Mouse (Mus musculus) liver, embryonic 11.5 days (tissue): ENCODE results near the gene Hnrnpab. TPM values are rescaled to one million over a fixed set of nuclear protein-coding genes. Genes with fewer than 3 reads are reported as not detected.

Experiments
- ATAC-seq: fragments of 200-750 bp; cut with Nextera tagmentation; replicated peaks from 2 replicates; pipeline ENCODE4 v1.8.0; 2017; ENCODE audit warnings: moderate number of reproducible peaks, mild to moderate bottlenecking, moderate TSS enrichment, moderate library complexity; ENCODE audit not compliant: low FRiP score
- DNase-seq: peaks from one replicate; pipeline ENCODE4 v3.0.0-alpha.2; 2017; ENCODE audit warnings: low spot score
- H3K27ac ChIP-seq: fragments of 300-500 bp; sonication (generic); 2 replicates; pipeline ENCODE4 v1.5.1; 2014; ENCODE audit warnings: mild to moderate bottlenecking, low read depth, low read length, control low read depth
- H3K27me3 ChIP-seq: fragments of 300-500 bp; sonication (generic); replicated peaks from 2 replicates; pipeline ENCODE4 v1.6.1; 2014; ENCODE audit warnings: low read length, mixed read lengths; ENCODE audit not compliant: control insufficient read depth, insufficient read depth
- H3K36me3 ChIP-seq: fragments of 300-500 bp; sonication (generic); 2 replicates; pipeline ENCODE4 v1.6.1; 2014; ENCODE audit warnings: mild to moderate bottlenecking, low read length, moderate library complexity, mixed read lengths; ENCODE audit not compliant: control insufficient read depth, insufficient read depth
- H3K4me1 ChIP-seq: fragments of 300-500 bp; sonication (generic); replicated peaks from 2 replicates; pipeline ENCODE4 v1.6.1; 2014; ENCODE audit warnings: low read length, mixed read lengths; ENCODE audit not compliant: control insufficient read depth, insufficient read depth
- H3K4me2 ChIP-seq: fragments of 300-500 bp; sonication (generic); 2 replicates; pipeline ENCODE4 v1.6.1; 2014; ENCODE audit warnings: mild to moderate bottlenecking, control low read depth, moderate library complexity
- H3K4me3 ChIP-seq: fragments of 300-500 bp; sonication (generic); 2 replicates; pipeline ENCODE4 v1.5.1; 2014; ENCODE audit warnings: low read depth, low read length, control low read depth
- H3K9ac ChIP-seq: fragments of 300-500 bp; sonication (generic); 2 replicates; pipeline ENCODE4 v1.6.1; 2014; ENCODE audit warnings: low read depth, low read length, control low read depth
- H3K9me3 ChIP-seq: fragments of 300-500 bp; sonication (generic); 2 replicates; pipeline ENCODE4 v1.6.1; 2016; ENCODE audit warnings: low read length, inconsistent platforms, mixed read lengths; ENCODE audit not compliant: control insufficient read depth
- WGBS: fragments of 180-500 bp; shearing (Covaris S2); extraction: QIAGEN DNeasy Blood & Tissue Kit; methylation state at CpG from one replicate; pipeline ENCODE4 v1.1.7; 2014; 5-methylcytosine and 5-hydroxymethylcytosine counted together
- polyA plus RNA-seq: library from polyadenylated mRNA; unstranded; fragments of >200 nt; fragmentation: Nextera tagmentation; extraction: Ambion mirVana; gene quantifications from 2 replicates; pipeline ENCODE4 v1.2.1, GENCODE M21; 2014

Gene Hnrnpab
- polyA plus RNA-seq, 1 experiment from 2014 or later = 552 TPM

DNA sequence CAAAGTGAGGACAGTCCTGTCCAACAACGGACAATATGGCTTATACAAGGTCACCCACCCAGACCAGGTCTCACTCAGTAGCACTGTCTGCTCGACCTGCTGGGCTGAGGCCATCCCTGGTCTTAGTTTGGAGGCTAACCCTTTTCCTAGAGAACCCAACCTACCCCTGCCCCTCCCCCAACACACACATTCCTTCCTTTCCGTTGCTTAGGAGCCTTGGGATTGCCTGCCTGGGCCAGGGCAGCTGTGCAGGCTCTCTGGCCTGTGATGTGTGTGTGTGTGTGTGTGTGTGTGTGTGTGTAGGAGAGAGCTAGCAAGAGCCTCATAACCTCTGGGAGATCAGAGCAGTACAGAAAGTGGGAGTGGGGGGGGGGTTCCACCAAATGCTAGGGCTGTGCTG, 41.9 kb upstream of the Hnrnpab start:
- H3K4me2 ChIP-seq = peak overlapping the region; percentile 91; the same call in 1 of the 2 replicates
- H3K4me3 ChIP-seq = no peak overlapping the region; the same call in 1 of the 2 replicates

DNA sequence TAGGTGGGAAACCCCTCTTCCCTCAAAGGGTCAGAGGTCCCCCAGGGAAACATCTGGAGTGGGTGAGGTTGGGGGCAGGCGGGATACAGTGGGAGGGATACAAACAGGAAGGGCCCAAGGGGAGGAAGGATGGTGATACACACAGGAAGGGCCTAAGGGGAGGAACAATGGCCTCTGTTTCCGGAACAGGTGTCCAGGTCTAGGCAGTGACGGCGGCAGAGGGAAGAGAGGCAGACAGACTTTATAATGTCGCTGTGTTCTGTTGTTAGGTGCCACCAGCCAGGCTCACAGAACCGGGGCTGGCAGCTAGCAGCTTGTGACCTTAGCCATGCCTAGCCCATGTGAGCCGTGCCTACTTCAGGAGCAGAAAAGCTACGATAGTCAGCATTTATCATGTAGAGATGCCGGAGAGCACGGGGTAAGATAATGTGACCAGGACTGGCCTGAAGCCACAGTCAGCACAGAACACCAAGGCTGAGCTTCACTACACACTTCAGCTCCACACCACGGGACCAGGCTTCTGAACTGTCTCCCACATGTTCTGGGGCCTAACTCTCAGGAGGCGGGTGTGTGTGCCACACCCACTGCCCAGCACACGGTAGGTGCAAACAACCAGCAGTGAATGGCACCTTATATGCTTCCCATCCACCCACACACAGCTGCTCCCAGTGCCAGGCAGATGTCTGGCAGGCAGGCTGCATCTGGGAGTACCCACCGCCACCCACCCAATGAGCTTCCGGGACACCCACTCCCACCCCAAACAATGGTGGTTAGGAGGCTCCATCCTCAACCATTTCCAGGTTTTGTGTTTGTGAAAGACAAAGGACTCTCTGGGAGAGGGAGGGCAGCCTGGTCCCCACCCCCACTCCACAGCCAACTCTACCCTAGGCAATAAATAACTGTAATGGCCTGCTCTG, 40.4 kb upstream of the Hnrnpab start:
- Histone ChIP-seq H3K27me3 (peaks cover 19% of the 10 kb centered on the region), H3K4me2 (peak overlapping the region; percentile 26), H3K9ac (no peak overlapping the region), H3K4me1 (peaks cover 19% of the 10 kb centered on the region), H3K9me3 (no peaks in the 10 kb centered on the region), H3K27ac (peak overlapping the region; percentile 70), H3K36me3 (peaks cover 6% of the 10 kb centered on the region), H3K4me3 (no peak overlapping the region)
- 52% methylated on average over 15 of the region's 15 CpGs for WGBS
- no peak for DNase-seq
- no peak for ATAC-seq

More for the DNA sequence above, 41.9 kb upstream of the Hnrnpab start:
- H3K36me3 ChIP-seq = peaks cover 6% of the 10 kb centered on the region
- H3K27ac ChIP-seq = no peak overlapping the region
- 31% methylated on average over 3 of the region's 3 CpGs for WGBS
- no peaks in the 10 kb centered on the region for H3K9me3 ChIP-seq
- DNase-seq = no peak
- no peak overlapping the region for H3K9ac ChIP-seq
- peaks cover 19% of the 10 kb centered on the region for H3K27me3 ChIP-seq
- ATAC-seq = no peak
- H3K4me1 ChIP-seq = peaks cover 16% of the 10 kb centered on the region

DNA sequence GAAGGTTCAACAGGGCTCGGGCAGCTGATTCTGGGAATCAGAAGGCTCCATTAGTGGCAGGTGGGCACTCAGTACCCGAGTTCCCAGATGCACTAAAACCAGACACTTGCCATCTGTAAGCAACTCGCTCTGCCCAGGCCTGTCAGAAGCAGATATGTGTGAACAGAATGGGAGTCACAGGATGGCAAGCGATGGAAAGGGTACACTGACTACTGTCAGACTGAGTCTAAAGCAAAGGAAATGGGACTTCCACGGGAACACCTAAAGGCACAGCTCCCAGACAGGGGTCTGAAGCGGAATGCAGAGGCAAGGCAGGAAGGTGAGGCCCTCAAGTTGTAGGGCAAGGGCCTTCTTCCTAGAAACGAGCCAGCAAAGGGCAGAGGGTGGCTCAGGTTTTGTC, 39.6 kb upstream of the Hnrnpab start:
- Histone ChIP-seq H3K4me2 (no peak overlapping the region), H3K36me3 (peaks cover 6% of the 10 kb centered on the region), H3K4me3 (no peak overlapping the region), H3K27me3 (peaks cover 19% of the 10 kb centered on the region), H3K4me1 (peaks cover 19% of the 10 kb centered on the region), H3K9ac (no peak overlapping the region), H3K27ac (no peak overlapping the region), H3K9me3 (no peaks in the 10 kb centered on the region)
- WGBS = 71% methylated on average over 7 of the region's 7 CpGs
- ATAC-seq (no peak), DNase-seq (no peak)

DNA sequence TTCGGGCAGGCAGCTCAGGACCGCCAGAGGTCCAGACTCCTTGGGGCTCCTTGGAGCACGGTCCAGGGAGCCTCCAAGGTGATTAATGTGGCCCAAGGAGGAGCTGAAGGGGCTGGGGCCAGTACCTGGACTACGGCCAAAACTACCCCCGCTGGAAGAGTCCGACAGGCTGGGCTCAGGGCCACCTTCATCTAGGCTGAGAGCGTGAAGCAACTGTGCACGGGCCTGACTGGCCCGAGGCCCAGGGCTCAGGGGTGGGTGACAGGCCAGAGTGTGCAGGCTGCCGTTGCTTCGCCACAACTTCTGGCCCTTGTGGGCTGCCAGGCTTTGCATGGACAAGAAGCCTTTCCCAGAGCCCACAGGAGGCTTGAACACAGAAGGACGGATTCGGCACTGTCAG, 38.6 kb upstream of the Hnrnpab start:
- WGBS = 89% methylated on average over 13 of the region's 13 CpGs
- Histone ChIP-seq H3K36me3 (peaks cover 6% of the 10 kb centered on the region), H3K4me2 (no peak overlapping the region), H3K27ac (no peak overlapping the region), H3K27me3 (peaks cover 18% of the 10 kb centered on the region), H3K9ac (no peak overlapping the region), H3K4me3 (no peak overlapping the region), H3K9me3 (no peaks in the 10 kb centered on the region), H3K4me1 (peaks cover 19% of the 10 kb centered on the region)
- DNase-seq (no peak), ATAC-seq (no peak)

DNA sequence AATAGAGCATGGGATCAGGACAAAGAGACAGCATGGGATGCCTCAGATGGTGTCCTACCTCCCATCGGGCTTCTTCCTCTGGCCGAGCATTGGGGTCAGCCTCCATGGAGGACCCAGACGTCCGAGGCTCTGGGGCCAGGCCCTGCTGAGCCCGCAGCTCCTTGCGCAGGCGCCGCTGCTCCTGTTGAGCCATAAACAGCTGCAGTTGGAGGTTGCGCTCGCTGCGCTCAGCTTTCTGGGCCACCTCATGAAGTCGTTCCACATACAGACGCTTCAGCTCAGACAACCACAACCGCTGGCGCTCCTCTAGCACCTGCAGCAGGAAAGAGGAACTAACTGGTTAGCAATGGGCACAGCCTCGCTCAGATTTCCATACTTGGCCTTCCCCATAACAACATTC, 37.6 kb upstream of the Hnrnpab start:
- DNase-seq = no peak

DNA sequence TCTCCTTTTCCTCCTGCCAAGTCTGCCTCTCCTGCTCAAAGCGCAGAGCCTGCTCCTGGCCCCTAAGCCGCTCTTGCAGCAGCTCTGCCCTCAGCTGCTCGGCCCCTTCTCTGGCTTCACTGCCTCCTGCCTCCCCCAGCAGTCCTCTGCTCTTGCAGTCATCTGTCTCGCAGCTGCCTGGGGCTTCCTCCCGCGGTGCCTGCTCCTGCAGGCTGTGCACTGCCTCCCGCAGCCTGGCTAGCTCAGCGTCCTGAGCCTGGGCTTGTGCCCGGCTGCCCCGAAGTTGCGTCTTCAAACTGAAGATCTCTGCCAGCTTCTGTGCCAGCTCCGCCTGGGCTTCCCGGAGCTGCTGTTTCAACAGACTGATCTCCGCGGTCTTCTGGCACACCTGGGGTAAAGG, 37.1 kb upstream of the Hnrnpab start:
- no peak for ATAC-seq
- Histone ChIP-seq H3K4me2 (no peak overlapping the region), H3K4me3 (no peak overlapping the region), H3K27me3 (0 out of 2 replicates have a peak, but pooled peaks cover 3% of the 10 kb centered on the region), H3K36me3 (peaks cover 6% of the 10 kb centered on the region), H3K9ac (no peak overlapping the region), H3K27ac (no peak overlapping the region), H3K9me3 (no peaks in the 10 kb centered on the region), H3K4me1 (peaks cover 13% of the 10 kb centered on the region; the same call in 1 of the 2 replicates)
- WGBS = 56% methylated on average over 15 of the region's 15 CpGs
- no peak for DNase-seq

More for the DNA sequence above, 37.6 kb upstream of the Hnrnpab start:
- H3K36me3 ChIP-seq = peaks cover 6% of the 10 kb centered on the region
- 54% methylated on average over 16 of the region's 16 CpGs for WGBS
- no peak overlapping the region for H3K4me2 ChIP-seq
- no peak overlapping the region for H3K9ac ChIP-seq
- peaks cover 13% of the 10 kb centered on the region; the same call in 1 of the 2 replicates for H3K4me1 ChIP-seq
- peaks cover 8% of the 10 kb centered on the region; the same call in 1 of the 2 replicates for H3K27me3 ChIP-seq
- no peaks in the 10 kb centered on the region for H3K9me3 ChIP-seq
- no peak overlapping the region for H3K27ac ChIP-seq
- ATAC-seq = no peak
- no peak overlapping the region for H3K4me3 ChIP-seq

DNA sequence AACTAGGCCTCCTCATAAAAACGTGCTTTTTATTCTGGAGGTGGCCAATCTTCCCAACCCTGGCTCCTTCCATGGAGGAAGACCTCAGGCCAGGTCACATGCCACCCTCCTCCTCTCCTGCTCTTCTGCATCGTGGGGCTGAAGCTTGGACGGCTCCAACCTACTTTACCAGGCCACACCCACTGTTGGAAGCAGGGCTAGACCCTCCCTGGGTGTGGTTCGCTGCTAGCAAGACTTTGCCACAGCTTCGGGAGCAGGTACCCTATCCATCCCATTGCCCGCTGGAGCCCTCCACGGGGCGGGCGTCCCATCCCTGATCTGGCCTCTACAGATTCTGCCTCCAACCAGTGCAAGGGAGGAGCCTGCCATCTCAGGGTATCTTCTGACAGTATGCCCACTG, 36.6 kb upstream of the Hnrnpab start:
- ATAC-seq (no peak), DNase-seq (no peak)
- no peaks in the 10 kb centered on the region for H3K9me3 ChIP-seq
- no peak overlapping the region for H3K4me3 ChIP-seq
- H3K27me3 ChIP-seq = 0 out of 2 replicates have a peak, but pooled peaks cover 3% of the 10 kb centered on the region
- no peak overlapping the region for H3K4me2 ChIP-seq
- H3K9ac ChIP-seq = no peak overlapping the region
- H3K4me1 ChIP-seq = peaks cover 13% of the 10 kb centered on the region; the same call in 1 of the 2 replicates
- 77% methylated on average over 9 of the region's 9 CpGs for WGBS
- H3K36me3 ChIP-seq = peaks cover 6% of the 10 kb centered on the region
- no peak overlapping the region for H3K27ac ChIP-seq

DNA sequence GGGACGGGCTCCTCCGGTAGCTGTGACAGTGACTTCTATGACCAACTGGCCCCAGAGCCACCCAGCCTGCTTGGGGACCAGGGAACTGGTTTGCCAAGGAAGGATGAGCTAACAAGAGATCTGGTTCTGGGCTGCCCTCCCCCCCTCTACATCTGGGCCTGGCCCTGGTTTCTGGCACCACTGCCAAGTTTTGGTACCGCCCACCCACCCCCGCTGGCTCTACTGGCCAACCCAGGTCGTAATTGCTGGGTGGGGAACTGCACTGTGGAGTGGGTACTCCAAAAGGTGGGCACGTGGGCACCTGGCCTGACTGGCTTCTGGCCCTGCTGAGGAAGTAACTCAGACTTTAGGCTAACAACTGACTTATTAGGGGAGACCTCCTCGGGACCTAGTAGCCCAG, 34.1 kb upstream of the Hnrnpab start:
- Histone ChIP-seq H3K27me3 (0 out of 2 replicates have a peak, but pooled peaks cover 3% of the 10 kb centered on the region), H3K4me2 (no peak overlapping the region), H3K27ac (no peak overlapping the region), H3K9ac (no peak overlapping the region; the same call in 1 of the 2 replicates), H3K4me3 (no peak overlapping the region), H3K9me3 (no peaks in the 10 kb centered on the region), H3K36me3 (peaks cover 6% of the 10 kb centered on the region), H3K4me1 (peaks cover 14% of the 10 kb centered on the region; the same call in 1 of the 2 replicates)
- WGBS = 85% methylated on average over 7 of the region's 7 CpGs
- ATAC-seq (no peak), DNase-seq (no peak)
